Mouse (Mus musculus): Measurements from ENCODE around the gene Usp5. TPM values are rescaled to one million over a fixed set of nuclear protein-coding genes. Genes with fewer than 3 reads are reported as not detected.

Usp5 gene
- 87.2 and 114 TPM in 2 replicates for polyA plus RNA-seq (2015; fragmentation: Nextera tagmentation; extraction: Ambion mirVana)

DNA sequence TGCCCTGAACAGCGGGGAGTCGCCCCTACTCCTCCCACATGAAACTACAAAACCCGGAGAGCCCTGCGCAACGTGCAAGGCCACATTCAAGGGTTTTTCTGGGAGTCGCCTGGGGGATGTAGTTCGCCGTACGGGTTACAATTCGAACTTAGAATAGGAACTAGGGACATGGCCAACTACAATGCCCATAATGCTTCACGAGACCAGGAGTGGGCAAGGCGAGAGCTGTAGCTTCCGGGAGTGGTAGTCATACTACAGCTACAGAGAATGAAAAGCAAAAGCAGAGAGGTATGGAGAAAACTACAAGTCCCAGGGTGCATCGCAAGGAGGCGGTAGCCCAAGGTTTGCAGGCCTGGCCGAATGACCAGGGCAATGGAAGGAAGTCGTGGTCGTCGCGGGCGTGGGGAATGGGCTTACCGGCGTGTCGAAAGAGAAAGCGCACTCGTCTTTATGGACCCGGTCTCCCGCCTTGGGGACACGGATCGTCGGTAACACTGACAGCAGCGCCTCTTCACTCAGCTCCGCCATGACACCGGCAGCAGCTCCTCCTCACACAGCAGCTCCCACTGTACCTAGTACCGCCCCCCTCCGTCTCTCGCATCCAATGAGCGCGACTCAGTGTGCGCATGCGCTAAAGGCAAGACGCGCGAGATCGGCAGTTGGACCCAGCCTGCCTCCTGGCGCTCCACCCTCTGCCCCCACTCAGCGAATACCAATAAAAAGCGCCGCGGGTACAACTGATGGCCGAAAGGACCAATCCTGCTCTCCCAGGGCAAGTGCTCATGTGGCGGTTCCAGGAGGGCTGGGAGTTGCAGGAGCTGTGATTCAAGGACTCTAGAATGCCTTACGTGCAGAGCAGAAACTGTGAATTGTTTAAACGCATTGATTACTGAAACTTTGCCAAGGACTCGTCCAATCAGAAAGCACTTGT lies at the start of gene Usp5, which contains the start of gene Cdca3:
Usp5 (minus strand) TSS at position 617 of the 931 bp plus-strand sequence.
Cdca3 (plus strand) TSS at position 680 of the 931 bp plus-strand sequence.
- Histone ChIP-seq H3K4me1 (replicated peaks) (peaks cover 19% of the 10 kb centered on the region), H3K9me3 (replicated peaks) (no peaks in the 10 kb centered on the region), H3K27me3 (no peaks in the 10 kb centered on the region), H3K36me3 (peaks cover 28% of the 10 kb centered on the region), H3K9ac (peak within 1 kb of the TSS; percentile 67), H3K27ac (peak within 1 kb of the TSS; percentile 94), H3K4me3 (peak within 1 kb of the TSS; percentile 67), H3K4me2 (peak within 1 kb of the TSS; percentile 85)
- ATAC-seq (replicated peaks; ENCODE audit: insufficient number of reproducible peaks, insufficient read depth, low FRiP score, low read depth) = peak; percentile 93
- 0% methylated on average over 55 of the region's 55 CpGs for WGBS

DNA sequence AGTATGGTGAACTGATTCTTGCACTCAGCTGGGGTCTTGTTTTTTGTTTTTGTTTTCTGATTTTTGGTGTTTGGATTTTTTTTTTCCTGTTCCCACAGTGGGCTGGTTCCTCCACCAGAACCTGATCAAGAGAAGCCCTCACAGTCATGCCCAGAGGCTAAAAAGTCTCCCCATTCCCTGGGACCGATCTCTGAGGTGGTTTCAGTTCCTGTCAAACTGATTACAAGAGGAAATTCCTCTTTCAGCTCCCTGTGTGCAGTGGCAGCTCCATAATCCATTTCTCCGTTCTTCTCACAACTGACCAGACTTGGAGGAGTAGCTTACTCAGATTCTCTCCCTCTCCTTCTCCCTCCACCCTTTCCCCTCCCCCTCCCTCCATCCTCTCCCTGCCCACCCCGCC lies 45.1 kb upstream of the Usp5 start:
- H3K36me3 ChIP-seq = no peaks in the 10 kb centered on the region
- no peak overlapping the region for H3K27ac ChIP-seq
- 30% methylated on average over 2 of the region's 3 CpGs for WGBS
- H3K4me2 ChIP-seq = no peak overlapping the region
- H3K4me1 ChIP-seq (replicated peaks) = no peaks in the 10 kb centered on the region
- H3K9me3 ChIP-seq (replicated peaks) = no peaks in the 10 kb centered on the region
- ATAC-seq (replicated peaks; ENCODE audit: insufficient number of reproducible peaks, insufficient read depth, low FRiP score, low read depth) = no peak
- H3K9ac ChIP-seq = no peak overlapping the region
- H3K4me3 ChIP-seq = no peak overlapping the region
- H3K27me3 ChIP-seq = no peaks in the 10 kb centered on the region

DNA sequence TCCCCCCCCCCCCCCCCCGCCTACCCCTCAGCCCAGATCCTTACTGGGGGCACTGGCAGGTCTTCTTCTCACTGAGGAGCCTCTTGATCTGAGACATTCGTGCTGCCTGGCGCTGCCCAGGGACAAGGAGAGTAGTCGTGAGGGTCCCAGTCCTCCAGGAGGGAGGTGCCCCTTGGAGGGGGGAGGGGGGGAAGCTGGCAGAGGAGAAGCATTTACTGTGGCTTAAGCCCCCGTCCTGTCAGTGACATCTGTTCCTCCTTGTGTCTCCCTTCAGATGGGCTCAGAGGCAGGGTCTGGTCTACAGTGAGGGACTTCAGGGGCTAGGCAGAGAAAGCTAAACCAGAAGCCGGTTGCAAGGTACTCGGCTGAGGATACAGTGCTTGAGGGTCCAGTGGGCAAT lies 37.3 kb upstream of the Usp5 start:
- ATAC-seq (replicated peaks; ENCODE audit: insufficient number of reproducible peaks, insufficient read depth, low FRiP score, low read depth) = no peak
- Histone ChIP-seq H3K9ac (no peak overlapping the region), H3K9me3 (replicated peaks) (no peaks in the 10 kb centered on the region), H3K4me3 (no peak overlapping the region), H3K36me3 (no peaks in the 10 kb centered on the region), H3K27me3 (peaks cover 38% of the 10 kb centered on the region), H3K4me2 (no peak overlapping the region), H3K4me1 (replicated peaks) (peaks cover 21% of the 10 kb centered on the region), H3K27ac (no peak overlapping the region)
- 60% methylated on average over 6 of the region's 7 CpGs for WGBS

DNA sequence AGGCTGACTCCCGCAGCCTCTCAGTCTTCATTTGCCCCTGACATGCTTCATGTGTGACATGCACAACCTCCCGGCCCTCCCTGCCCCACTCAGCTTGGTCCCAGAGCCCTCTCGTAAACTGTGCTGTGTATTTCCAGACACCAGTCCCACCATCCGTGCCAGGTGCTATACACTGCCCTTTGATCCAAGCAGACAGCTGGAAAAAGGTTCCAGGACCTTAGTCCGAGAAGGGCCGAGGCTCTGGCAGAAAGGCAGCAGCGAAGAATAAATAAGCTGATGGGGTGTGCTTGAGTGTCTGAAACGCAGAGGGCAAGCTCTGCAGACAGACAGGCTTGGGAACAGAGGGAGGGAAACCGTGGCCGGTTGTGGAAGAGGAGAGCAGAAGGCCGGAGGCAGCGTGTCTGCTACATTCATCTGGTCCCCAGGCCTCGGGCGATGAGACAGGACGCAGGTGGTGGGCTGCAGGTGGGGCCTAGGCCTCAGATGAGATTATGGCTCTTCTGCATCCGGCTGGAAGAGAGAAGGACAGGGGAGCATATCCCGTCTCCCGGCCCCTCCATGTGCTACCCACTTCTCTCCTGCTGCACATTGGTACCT lies 36.6 kb upstream of the Usp5 start:
- no peak overlapping the region for H3K9ac ChIP-seq
- H3K4me1 ChIP-seq (replicated peaks) = peaks cover 21% of the 10 kb centered on the region
- H3K27me3 ChIP-seq = peaks cover 45% of the 10 kb centered on the region
- no peak overlapping the region for H3K4me3 ChIP-seq
- no peaks in the 10 kb centered on the region for H3K9me3 ChIP-seq (replicated peaks)
- 67% methylated on average over 17 of the region's 18 CpGs for WGBS
- H3K4me2 ChIP-seq = no peak overlapping the region
- H3K27ac ChIP-seq = no peak overlapping the region
- ATAC-seq (replicated peaks; ENCODE audit: insufficient number of reproducible peaks, insufficient read depth, low FRiP score, low read depth) = no peak
- H3K36me3 ChIP-seq = no peaks in the 10 kb centered on the region

DNA sequence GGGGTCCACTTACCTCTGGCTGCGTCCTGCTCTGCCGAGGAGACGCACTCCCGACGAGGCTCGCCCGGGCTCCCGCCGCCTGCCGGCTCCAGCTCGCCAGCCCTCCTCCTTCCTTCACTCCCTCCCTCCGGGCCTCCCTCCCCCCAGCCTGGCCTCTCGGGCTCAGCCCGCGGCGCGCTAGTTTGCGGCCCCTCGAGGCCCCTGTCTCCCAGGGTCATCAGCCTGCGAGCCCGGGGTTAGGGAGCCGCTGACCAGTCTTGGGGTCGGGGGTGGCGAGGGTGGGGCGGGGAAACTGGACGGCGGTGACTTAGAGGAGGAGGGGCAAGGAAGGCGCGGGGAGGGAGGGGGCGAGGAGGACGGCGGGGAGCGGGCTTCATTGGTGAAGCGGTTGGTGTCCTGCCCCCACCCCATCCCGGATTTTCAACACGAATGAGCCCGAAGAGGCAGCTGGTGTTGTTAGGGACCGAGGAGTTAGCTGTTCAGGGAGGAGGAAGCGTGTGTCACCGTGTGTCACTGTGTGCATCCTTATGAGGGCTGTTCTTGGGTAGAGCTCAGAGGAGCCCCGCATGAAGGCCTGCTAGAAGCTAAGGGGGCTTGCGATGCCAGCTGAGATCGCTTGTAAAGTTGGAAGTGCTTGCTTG lies 34.5 kb upstream of the Usp5 start, which contains the start of gene Gpr162:
Gpr162 (minus strand) TSS at position 326 of the 641 bp plus-strand sequence.
- peak within 1 kb of the TSS; percentile 68 for H3K9ac ChIP-seq
- H3K4me3 ChIP-seq = peak within 1 kb of the TSS; percentile 64
- H3K27ac ChIP-seq = no peak within 1 kb of the TSS; the same call in 1 of the 2 replicates
- H3K27me3 ChIP-seq = peaks cover 55% of the 10 kb centered on the region
- peaks cover 28% of the 10 kb centered on the region for H3K4me1 ChIP-seq (replicated peaks)
- no peaks in the 10 kb centered on the region for H3K36me3 ChIP-seq
- no peaks in the 10 kb centered on the region for H3K9me3 ChIP-seq (replicated peaks)
- 1% methylated on average over 39 of the region's 43 CpGs for WGBS
- H3K4me2 ChIP-seq = peak within 1 kb of the TSS; percentile 95
- peak; percentile 51 for ATAC-seq (replicated peaks; ENCODE audit: insufficient number of reproducible peaks, insufficient read depth, low FRiP score, low read depth)

DNA sequence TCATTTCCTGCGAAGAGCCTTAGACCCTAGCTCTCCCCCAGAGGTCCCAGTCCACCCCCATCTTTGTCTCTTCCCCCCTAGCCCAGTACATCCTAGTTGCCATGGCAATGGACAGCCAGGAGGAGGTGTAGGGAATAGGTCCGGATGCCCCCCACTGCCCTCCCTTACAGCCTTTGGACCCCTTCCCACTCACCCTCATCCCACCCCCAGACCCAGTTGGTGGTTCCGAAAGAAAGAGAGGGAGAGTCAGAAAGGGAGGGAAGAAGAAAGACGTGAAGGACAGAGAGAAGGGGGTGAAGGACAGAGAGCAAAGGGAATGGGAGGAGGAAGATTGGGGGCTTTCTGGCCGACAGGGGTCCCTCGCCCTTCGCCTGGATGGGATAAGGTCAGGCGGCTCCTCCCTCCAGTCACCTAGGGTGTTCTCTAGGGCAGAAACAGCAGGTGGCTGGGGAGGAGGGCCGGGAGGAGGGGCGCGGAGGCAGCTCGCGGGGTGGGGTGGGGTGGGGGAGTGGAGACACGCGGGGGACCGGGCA lies 33.9 kb upstream of the Usp5 start:
- H3K4me2 ChIP-seq = peak overlapping the region; percentile 95
- peaks cover 61% of the 10 kb centered on the region for H3K27me3 ChIP-seq
- 2% methylated on average over 15 of the region's 16 CpGs for WGBS
- H3K4me1 ChIP-seq (replicated peaks) = peaks cover 32% of the 10 kb centered on the region
- H3K9ac ChIP-seq = peak overlapping the region; percentile 68
- no peaks in the 10 kb centered on the region for H3K36me3 ChIP-seq
- no peak overlapping the region for H3K27ac ChIP-seq
- H3K9me3 ChIP-seq (replicated peaks) = no peaks in the 10 kb centered on the region
- peak overlapping the region; percentile 64 for H3K4me3 ChIP-seq
- peak; percentile 7; the same call in 1 of the 2 replicates for ATAC-seq (replicated peaks; ENCODE audit: insufficient number of reproducible peaks, insufficient read depth, low FRiP score, low read depth)

DNA sequence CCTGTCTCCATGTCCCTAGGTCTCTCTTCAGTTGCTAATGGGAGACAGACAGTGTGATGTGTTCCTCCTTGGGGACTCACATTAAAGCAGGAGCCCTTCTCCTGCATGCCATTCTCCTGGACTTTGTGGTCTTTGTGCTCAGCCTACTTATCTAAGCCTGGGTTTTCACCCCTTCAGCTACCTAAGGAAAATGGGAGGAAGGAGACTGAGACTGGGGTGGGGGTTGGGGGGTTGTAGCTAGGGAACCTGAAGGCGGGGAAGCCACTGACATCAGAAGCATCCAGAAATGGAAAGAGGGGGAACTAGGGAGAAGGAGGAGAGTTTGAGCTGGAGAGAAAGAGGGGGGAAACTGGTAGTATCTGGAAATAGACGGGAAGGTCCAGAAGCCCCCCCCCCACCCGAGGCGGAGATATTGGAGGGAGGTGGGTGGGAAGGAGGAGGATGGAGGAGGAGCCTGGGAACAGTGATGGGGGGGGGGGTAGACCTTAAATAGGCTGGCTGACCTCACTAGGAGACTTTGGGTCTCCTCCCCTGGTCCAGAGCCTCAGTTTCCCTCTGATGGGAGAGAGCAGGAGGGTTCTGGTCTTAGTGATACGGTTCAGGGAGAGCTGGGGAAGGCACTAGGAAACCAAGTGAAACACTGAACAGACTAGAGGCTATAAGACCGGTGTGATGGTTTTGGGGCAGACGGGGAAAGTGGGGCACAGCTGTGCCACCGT lies 33.3 kb upstream of the Usp5 start:
- Histone ChIP-seq H3K9me3 (replicated peaks) (no peaks in the 10 kb centered on the region), H3K4me1 (replicated peaks) (peaks cover 38% of the 10 kb centered on the region), H3K4me2 (peak overlapping the region; percentile 95), H3K4me3 (peak overlapping the region; percentile 64), H3K27ac (no peak overlapping the region), H3K27me3 (peaks cover 67% of the 10 kb centered on the region), H3K36me3 (no peaks in the 10 kb centered on the region), H3K9ac (peak overlapping the region; percentile 68)
- ATAC-seq (replicated peaks; ENCODE audit: insufficient number of reproducible peaks, insufficient read depth, low FRiP score, low read depth) = no peak
- 21% methylated on average over 8 of the region's 8 CpGs for WGBS

DNA sequence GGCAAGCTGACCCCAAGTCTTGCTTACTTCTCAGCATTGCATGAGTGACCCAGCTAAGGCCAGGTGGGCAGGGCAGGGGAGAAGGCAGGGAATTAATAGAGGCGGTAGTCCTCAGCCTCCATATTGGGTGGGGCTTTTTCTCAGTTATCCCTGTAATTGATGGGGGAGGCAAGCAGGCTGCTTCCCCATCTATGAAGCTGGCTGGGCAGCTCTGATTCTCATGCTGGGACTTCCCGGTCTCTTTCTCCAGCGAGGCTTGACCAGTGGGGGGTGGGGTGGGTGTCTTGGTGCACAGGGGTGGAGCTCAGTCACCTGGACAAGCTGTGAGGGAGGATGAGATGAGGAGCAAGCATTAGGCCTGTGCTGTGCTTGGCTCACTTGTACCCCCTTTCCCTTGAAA lies 32.5 kb upstream of the Usp5 start:
- peaks cover 60% of the 10 kb centered on the region for H3K27me3 ChIP-seq
- 27% methylated on average over 3 of the region's 3 CpGs for WGBS

DNA sequence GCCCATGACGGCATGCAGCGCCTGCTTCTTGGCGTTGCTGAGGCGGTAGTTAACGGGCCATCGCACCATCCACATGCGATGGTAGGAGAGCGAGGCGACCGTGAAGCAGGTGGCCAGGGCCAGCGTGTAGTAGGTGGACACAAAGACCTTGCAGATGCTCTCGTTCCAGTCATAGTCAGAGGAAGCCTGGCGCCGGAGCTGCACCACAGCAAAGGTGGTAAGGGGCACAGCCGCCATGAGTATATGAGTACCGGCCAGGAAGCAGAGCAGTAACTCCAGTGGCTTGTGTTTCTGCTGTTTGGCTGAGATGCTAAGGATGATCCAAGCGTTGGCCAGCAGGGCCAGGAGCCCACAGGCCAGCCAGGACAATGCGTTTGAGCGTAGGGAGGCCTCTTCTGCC lies 32.0 kb upstream of the Usp5 start:
- Histone ChIP-seq H3K27ac (no peak overlapping the region), H3K4me2 (no peak overlapping the region), H3K9ac (no peak overlapping the region), H3K36me3 (no peaks in the 10 kb centered on the region), H3K4me1 (replicated peaks) (peaks cover 41% of the 10 kb centered on the region), H3K27me3 (peaks cover 55% of the 10 kb centered on the region), H3K9me3 (replicated peaks) (no peaks in the 10 kb centered on the region), H3K4me3 (no peak overlapping the region)
- no peak for ATAC-seq (replicated peaks; ENCODE audit: insufficient number of reproducible peaks, insufficient read depth, low FRiP score, low read depth)
- WGBS = 81% methylated on average over 19 of the region's 19 CpGs

More for the DNA sequence above, 32.5 kb upstream of the Usp5 start:
- no peaks in the 10 kb centered on the region for H3K36me3 ChIP-seq
- H3K27ac ChIP-seq = no peak overlapping the region
- H3K4me1 ChIP-seq (replicated peaks) = peaks cover 38% of the 10 kb centered on the region
- no peak overlapping the region for H3K4me3 ChIP-seq
- H3K4me2 ChIP-seq = no peak overlapping the region
- H3K9me3 ChIP-seq (replicated peaks) = no peaks in the 10 kb centered on the region
- H3K9ac ChIP-seq = no peak overlapping the region
- no peak for ATAC-seq (replicated peaks; ENCODE audit: insufficient number of reproducible peaks, insufficient read depth, low FRiP score, low read depth)

DNA sequence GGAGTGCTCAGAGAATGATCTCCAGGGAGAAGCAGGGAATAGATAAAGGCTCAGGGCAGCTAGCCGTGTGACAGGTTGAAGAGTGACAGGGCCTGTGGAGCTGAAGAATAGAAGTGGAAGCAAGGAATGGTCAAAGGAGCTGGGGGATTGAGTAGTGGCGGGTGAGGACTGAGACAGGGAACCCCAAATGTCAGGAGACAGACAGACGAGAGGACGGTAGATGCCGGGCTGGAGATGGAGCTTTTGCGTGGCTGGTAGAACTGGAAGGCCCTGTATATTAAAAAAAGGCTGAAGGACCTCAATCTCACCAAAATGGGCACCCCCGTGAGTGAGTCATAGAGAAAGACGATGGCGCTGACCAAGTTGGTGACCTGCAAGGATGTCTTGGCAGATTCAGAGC lies 31.2 kb upstream of the Usp5 start:
- Histone ChIP-seq H3K4me1 (replicated peaks) (peaks cover 46% of the 10 kb centered on the region), H3K27ac (no peak overlapping the region), H3K4me2 (no peak overlapping the region), H3K9me3 (replicated peaks) (no peaks in the 10 kb centered on the region), H3K4me3 (no peak overlapping the region), H3K27me3 (peaks cover 52% of the 10 kb centered on the region), H3K36me3 (no peaks in the 10 kb centered on the region), H3K9ac (no peak overlapping the region)
- ATAC-seq (replicated peaks; ENCODE audit: insufficient number of reproducible peaks, insufficient read depth, low FRiP score, low read depth) = no peak
- 81% methylated on average over 9 of the region's 9 CpGs for WGBS

Measured in heart, embryonic 15.5 days (tissue).